Mouse (Mus musculus) hindbrain, embryonic 10.5 days (tissue): ENCODE measurements around the gene Pafah2. TPM values are rescaled to one million over a fixed set of nuclear protein-coding genes. Genes with fewer than 3 reads are reported as not detected.

Experiments
- DNase-seq: peaks from one replicate; pipeline ENCODE4 v3.0.0-alpha.2; 2017; ENCODE audit warnings: low spot score
- H3K27ac ChIP-seq: fragments of 300-500 bp; sonication (generic); 2 replicates; pipeline ENCODE4 v1.5.1; 2016; ENCODE audit warnings: mild to moderate bottlenecking, moderate library complexity
- H3K27me3 ChIP-seq: fragments of 300-500 bp; sonication (generic); 2 replicates; pipeline ENCODE4 v1.6.1; 2016; ENCODE audit warnings: mild to moderate bottlenecking; ENCODE audit not compliant: poor library complexity, insufficient read depth, severe bottlenecking
- H3K36me3 ChIP-seq: fragments of 300-500 bp; sonication (generic); 2 replicates; pipeline ENCODE4 v1.6.1; 2016; ENCODE audit warnings: mild to moderate bottlenecking, moderate library complexity
- H3K4me1 ChIP-seq: fragments of 300-500 bp; sonication (generic); replicated peaks from 2 replicates; pipeline ENCODE4 v1.6.1; 2016; ENCODE audit warnings: mild to moderate bottlenecking
- H3K4me3 ChIP-seq: fragments of 300-500 bp; sonication (generic); 2 replicates; pipeline ENCODE4 v1.5.1; 2016; ENCODE audit warnings: mild to moderate bottlenecking, moderate library complexity
- H3K9me3 ChIP-seq: fragments of 300-500 bp; sonication (generic); 2 replicates; pipeline ENCODE4 v1.6.1; 2016; ENCODE audit warnings: mild to moderate bottlenecking, moderate library complexity
- WGBS: fragments of 180-500 bp; shearing (Covaris S2); methylation state at CpG from one replicate; pipeline ENCODE4 v1.1.7; 2016; 5-methylcytosine and 5-hydroxymethylcytosine counted together
- polyA plus RNA-seq: library from polyadenylated mRNA; unstranded; fragments of >200 nt; fragmentation: Nextera tagmentation; extraction: Ambion mirVana; gene quantifications from 2 replicates; pipeline ENCODE4 v1.2.1, GENCODE M21; 2016

Pafah2 gene
- polyA plus RNA-seq, 1 experiment from 2014 or later: 7.9 TPM

GRCm38 (mm10) chr4:134436659-134437058 lies 40.5 kb downstream of the Pafah2 start:
- peak overlapping the region; percentile 50; the same call in 1 of the 2 replicates for H3K27ac ChIP-seq
- 71% methylated on average over 10 of the region's 10 CpGs for WGBS
- DNase-seq: no peak
- peaks cover 30% of the 10 kb centered on the region; the same call in 1 of the 2 replicates for H3K4me1 ChIP-seq
- H3K9me3 ChIP-seq: no peaks in the 10 kb centered on the region
- no peaks in the 10 kb centered on the region for H3K36me3 ChIP-seq
- H3K4me3 ChIP-seq: no peak overlapping the region
- no peaks in the 10 kb centered on the region for H3K27me3 ChIP-seq

GRCm38 (mm10) chr4:134439119-134439518 lies 43.0 kb downstream of the Pafah2 start:
- DNase-seq: no peak
- H3K27ac ChIP-seq: no peak overlapping the region
- 82% methylated on average over 3 of the region's 3 CpGs for WGBS
- H3K27me3 ChIP-seq: no peaks in the 10 kb centered on the region
- H3K4me3 ChIP-seq: no peak overlapping the region
- H3K9me3 ChIP-seq: peaks cover 3% of the 10 kb centered on the region; the same call in 1 of the 2 replicates
- H3K4me1 ChIP-seq: peaks cover 22% of the 10 kb centered on the region
- H3K36me3 ChIP-seq: no peaks in the 10 kb centered on the region

- WGBS: 92% methylated on average over 4 of the region's 4 CpGs
- Histone ChIP-seq H3K4me3 (no peak overlapping the region), H3K9me3 (peaks cover 3% of the 10 kb centered on the region; the same call in 1 of the 2 replicates), H3K36me3 (no peaks in the 10 kb centered on the region), H3K27me3 (no peaks in the 10 kb centered on the region), H3K27ac (no peak overlapping the region), H3K4me1 (peaks cover 17% of the 10 kb centered on the region)
- DNase-seq: no peak
Measured at GRCm38 (mm10) chr4:134439919-134440318, 43.8 kb downstream of the Pafah2 start.

- peaks cover 19% of the 10 kb centered on the region for H3K4me1 ChIP-seq
- WGBS: 89% methylated on average over 4 of the region's 4 CpGs
- H3K4me3 ChIP-seq: no peak overlapping the region
Measured at GRCm38 (mm10) chr4:134442216-134442615, 46.1 kb downstream of the Pafah2 start.

GRCm38 (mm10) chr4:134443589-134443988 lies 47.5 kb downstream of the Pafah2 start:
- Histone ChIP-seq H3K9me3 (peaks cover 3% of the 10 kb centered on the region; the same call in 1 of the 2 replicates), H3K27ac (0 out of 2 replicates have a peak overlapping the region, but pooled peaks have one; percentile 53), H3K36me3 (no peaks in the 10 kb centered on the region), H3K4me3 (no peak overlapping the region), H3K27me3 (peaks cover 25% of the 10 kb centered on the region), H3K4me1 (peaks cover 29% of the 10 kb centered on the region)
- DNase-seq: no peak
- WGBS: 36% methylated on average over 7 of the region's 7 CpGs

More at GRCm38 (mm10) chr4:134442216-134442615, 46.1 kb downstream of the Pafah2 start:
- Histone ChIP-seq H3K36me3 (no peaks in the 10 kb centered on the region), H3K27me3 (peaks cover 17% of the 10 kb centered on the region), H3K27ac (no peak overlapping the region), H3K9me3 (peaks cover 3% of the 10 kb centered on the region; the same call in 1 of the 2 replicates)
- no peak for DNase-seq

- no peak overlapping the region for H3K4me3 ChIP-seq
- H3K4me1 ChIP-seq: peaks cover 43% of the 10 kb centered on the region
- peaks cover 3% of the 10 kb centered on the region; the same call in 1 of the 2 replicates for H3K9me3 ChIP-seq
- no peak for DNase-seq
- H3K27ac ChIP-seq: no peak overlapping the region
- H3K27me3 ChIP-seq: peaks cover 38% of the 10 kb centered on the region
- no peaks in the 10 kb centered on the region for H3K36me3 ChIP-seq
- 71% methylated on average over 7 of the region's 7 CpGs for WGBS
Measured at GRCm38 (mm10) chr4:134444949-134445348, 48.8 kb downstream of the Pafah2 start.

- Histone ChIP-seq H3K4me1 (peaks cover 48% of the 10 kb centered on the region), H3K27me3 (peaks cover 43% of the 10 kb centered on the region), H3K36me3 (no peaks in the 10 kb centered on the region), H3K4me3 (no peak overlapping the region), H3K9me3 (peaks cover 3% of the 10 kb centered on the region; the same call in 1 of the 2 replicates), H3K27ac (no peak overlapping the region)
- 81% methylated on average over 1 of the region's 1 CpGs for WGBS
- DNase-seq: no peak
Measured at GRCm38 (mm10) chr4:134445489-134445888, 49.4 kb downstream of the Pafah2 start.

GRCm38 (mm10) chr4:134447966-134448365 lies 51.8 kb downstream of the Pafah2 start:
- peaks cover 57% of the 10 kb centered on the region for H3K27me3 ChIP-seq
- H3K4me3 ChIP-seq: no peak overlapping the region
- H3K27ac ChIP-seq: no peak overlapping the region
- peaks cover 71% of the 10 kb centered on the region for H3K4me1 ChIP-seq
- H3K36me3 ChIP-seq: no peaks in the 10 kb centered on the region
- no peak for DNase-seq
- WGBS: 53% methylated on average over 21 of the region's 23 CpGs
- H3K9me3 ChIP-seq: peaks cover 2% of the 10 kb centered on the region; the same call in 1 of the 2 replicates

GRCm38 (mm10) chr4:134449595-134450391 lies 53.7 kb downstream of the Pafah2 start:
- Histone ChIP-seq H3K27me3 (peaks cover 75% of the 10 kb centered on the region), H3K36me3 (no peaks in the 10 kb centered on the region), H3K27ac (peak overlapping the region; percentile 85), H3K4me1 (peaks cover 77% of the 10 kb centered on the region), H3K9me3 (no peaks in the 10 kb centered on the region), H3K4me3 (peak overlapping the region; percentile 30; the same call in 1 of the 2 replicates)
- DNase-seq: peak; percentile 69
- WGBS: 16% methylated on average over 13 of the region's 13 CpGs

- H3K4me1 ChIP-seq: peaks cover 77% of the 10 kb centered on the region
- WGBS: 15% methylated on average over 20 of the region's 20 CpGs
Measured at GRCm38 (mm10) chr4:134450392-134451195, 54.5 kb downstream of the Pafah2 start.

GRCm38 (mm10) chr4:134451484-134451883 lies 55.4 kb downstream of the Pafah2 start:
- no peaks in the 10 kb centered on the region for H3K36me3 ChIP-seq
- no peaks in the 10 kb centered on the region for H3K9me3 ChIP-seq
- H3K4me1 ChIP-seq: peaks cover 68% of the 10 kb centered on the region
- 66% methylated on average over 9 of the region's 9 CpGs for WGBS
- DNase-seq: no peak
- no peak overlapping the region for H3K4me3 ChIP-seq
- peaks cover 75% of the 10 kb centered on the region for H3K27me3 ChIP-seq
- peak overlapping the region; percentile 85 for H3K27ac ChIP-seq

More at GRCm38 (mm10) chr4:134450392-134451195, 54.5 kb downstream of the Pafah2 start:
- peak overlapping the region; percentile 30 for H3K4me3 ChIP-seq
- peak; percentile 44 for DNase-seq
- H3K36me3 ChIP-seq: no peaks in the 10 kb centered on the region
- H3K27me3 ChIP-seq: peaks cover 79% of the 10 kb centered on the region
- H3K9me3 ChIP-seq: no peaks in the 10 kb centered on the region
- peak overlapping the region; percentile 85 for H3K27ac ChIP-seq

GRCm38 (mm10) chr4:134453619-134454400 lies 57.7 kb downstream of the Pafah2 start:
- peaks cover 57% of the 10 kb centered on the region for H3K27me3 ChIP-seq
- H3K4me3 ChIP-seq: peak overlapping the region; percentile 42
- H3K4me1 ChIP-seq: peaks cover 65% of the 10 kb centered on the region
- H3K27ac ChIP-seq: peak overlapping the region; percentile 76
- WGBS: 19% methylated on average over 34 of the region's 34 CpGs
- H3K36me3 ChIP-seq: no peaks in the 10 kb centered on the region
- DNase-seq: peak; percentile 44
- H3K9me3 ChIP-seq: no peaks in the 10 kb centered on the region
